Mouse (Mus musculus): Measurements from ENCODE around the gene Ewsr1. TPM values are rescaled to one million over a fixed set of nuclear protein-coding genes. Genes with fewer than 3 reads are reported as not detected.

Ewsr1 gene
- total RNA-seq, 2 experiments from 2014 or later: 289 to 305 TPM

Small RNA genes within 50 kb of the gene (microRNA-seq; reads per million reads assigned to microRNA genes)
- gene Gm47296: 0 reads per million in 2 experiments

Other genes starting within 250 kb of the Ewsr1 start
- 100 to 1,000 TPM; 148 to 156 TPM for gene Nf2, start 249.7 kb downstream of the Ewsr1 start, total RNA-seq (2021)
- gene Nipsnap1, start 225.3 kb downstream of the Ewsr1 start, total RNA-seq (2021): 10 to 100 TPM; 83.4 to 91.1 TPM
- 10 to 100 TPM; 35.5 to 40.3 TPM for gene Thoc5, start 203.9 kb downstream of the Ewsr1 start, total RNA-seq (2021)
- gene Nefh, start 151.2 kb downstream of the Ewsr1 start, total RNA-seq (2021): 10 to 100 TPM; 52.0 to 59.9 TPM
- 100 to 1,000 TPM; 140 to 141 TPM for gene Ap1b1, start 112.4 kb downstream of the Ewsr1 start, total RNA-seq (2021)
- gene Rasl10a, start 41.1 kb downstream of the Ewsr1 start, total RNA-seq (2021): 10 to 100 TPM; 45.5 to 53.6 TPM
- gene Gas2l1, start 33.9 kb downstream of the Ewsr1 start, total RNA-seq (2021): 10 to 100 TPM; 70.7 to 71.0 TPM
- gene Rhbdd3, start 340 bp downstream of the Ewsr1 start, total RNA-seq (2021): 10 to 100 TPM; 21.9 to 28.1 TPM
- gene Emid1, start 53.0 kb upstream of the Ewsr1 start, total RNA-seq (2021): 10 to 100 TPM; 26.1 to 30.4 TPM
- 10 to 100 TPM; 10.7 to 11.6 TPM for gene Kremen1, start 162.3 kb upstream of the Ewsr1 start, total RNA-seq (2021)